Mouse (Mus musculus) adrenal gland, adult (tissue): ENCODE results near the gene Cep131.
A peak's percentile ranks its signal among the peaks of the same experiment; 100 is the strongest.

Experiments used
- DNase-seq, 2 experiments: peaks; one replicate each; pipeline ENCODE4 v3.0.0; 2022 to 2023; ENCODE audit warnings: low spot score in 1 of 2; ENCODE audit not compliant: inconsistent age in 2 of 2

The Cep131 gene

GRCm38 (mm10) chr11:120028319-120029092, 58.1 kb downstream of the Cep131 start:
- no peak for DNase-seq

GRCm38 (mm10) chr11:120026941-120027340, 59.7 kb downstream of the Cep131 start:
- DNase-seq, result no peak

GRCm38 (mm10) chr11:120022841-120023240, 63.8 kb downstream of the Cep131 start:
- DNase-seq, result no peak

DNA sequence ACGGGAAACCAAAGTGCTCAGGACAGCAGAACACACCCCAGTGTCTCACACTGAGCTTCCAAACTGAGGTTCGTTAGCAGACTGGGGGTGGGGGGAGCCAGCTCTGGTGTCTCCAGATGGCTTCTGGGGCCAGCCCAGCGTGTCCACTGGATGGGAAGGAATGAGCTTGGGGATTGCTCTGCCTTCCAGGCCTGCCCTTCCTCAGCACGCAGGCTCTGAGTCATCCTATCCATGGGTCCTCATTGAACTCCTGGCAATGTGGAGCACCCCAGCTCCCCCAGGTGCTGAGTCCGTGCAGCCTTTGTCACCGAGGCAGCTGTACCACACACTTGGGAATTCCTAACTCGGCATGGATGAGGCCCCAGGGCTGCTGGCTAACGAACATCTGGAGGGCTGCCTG, 64.4 kb downstream of the Cep131 start:
- DNase-seq, result peak in 1 of 2 experiments; percentile 58

GRCm38 (mm10) chr11:120021367-120021766, 65.3 kb downstream of the Cep131 start:
- peak in 1 of 2 experiments; percentile 52 for DNase-seq

DNA sequence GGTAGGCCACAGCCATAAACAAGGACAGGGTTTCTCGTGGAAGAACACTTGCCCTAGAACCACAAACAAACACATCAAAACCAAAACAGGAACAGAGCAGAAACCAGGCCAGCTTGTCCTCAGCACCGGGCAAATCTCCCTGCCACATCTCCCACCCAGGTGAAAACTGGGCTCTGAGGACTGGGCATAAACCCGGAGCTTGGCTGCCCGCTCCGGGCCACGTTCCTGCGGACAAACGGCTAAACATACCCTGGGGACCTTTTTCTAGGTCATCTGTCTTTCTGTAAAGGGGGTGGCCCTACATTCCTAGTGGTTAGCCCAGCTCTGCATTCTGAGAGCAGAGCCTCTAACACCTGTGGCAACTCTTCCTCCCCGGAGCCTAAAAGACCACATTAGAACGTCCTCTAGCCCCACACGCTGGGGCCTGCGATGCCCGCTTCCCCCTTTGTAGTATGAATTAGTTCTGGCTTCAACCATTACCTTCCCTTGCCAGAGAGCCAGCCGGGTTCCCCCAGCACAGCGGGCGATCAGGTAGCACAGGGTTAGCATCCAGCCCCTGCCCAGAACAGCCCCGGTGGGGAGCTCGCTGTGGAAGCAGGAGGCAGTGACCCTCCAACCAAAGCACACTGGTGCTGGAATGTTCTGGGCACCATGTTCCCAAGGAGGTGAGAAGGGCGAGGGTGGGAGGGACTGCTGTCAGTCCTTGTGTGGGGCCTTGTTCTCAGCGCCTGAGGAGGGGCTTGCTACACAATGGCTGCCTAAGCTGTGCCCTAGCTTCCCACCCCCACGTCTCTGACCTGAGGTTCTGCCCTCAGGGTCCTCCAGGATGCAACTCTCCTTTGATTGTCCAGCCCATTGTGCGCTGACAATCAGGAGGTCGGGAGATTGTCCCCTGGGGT, 66.8 kb downstream of the Cep131 start:
- DNase-seq, result no peak

DNA sequence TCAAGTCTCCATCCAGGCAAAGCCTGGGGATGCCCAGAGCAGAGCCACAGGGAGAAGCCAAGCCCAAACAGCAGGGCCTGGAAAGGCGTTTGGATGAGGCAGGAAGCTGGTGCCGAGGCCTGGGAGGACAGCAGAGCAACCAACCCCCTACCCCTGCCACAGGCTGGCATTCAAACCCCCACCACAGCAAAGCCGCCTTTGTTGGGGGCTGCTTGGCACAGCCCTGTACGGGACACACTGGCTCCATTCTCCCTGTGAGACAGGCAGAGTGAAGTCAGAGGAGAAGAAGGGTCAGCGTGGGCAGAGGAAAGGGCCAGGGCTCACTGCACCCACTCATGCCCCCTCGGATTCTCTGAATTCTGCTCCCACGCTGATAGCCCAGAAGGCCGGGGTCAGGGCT, 69.6 kb downstream of the Cep131 start:
- DNase-seq, result no peak

GRCm38 (mm10) chr11:120014758-120015157, 71.9 kb downstream of the Cep131 start:
- DNase-seq, result no peak
